Mouse (Mus musculus) neural tube, embryonic 11.5 days (tissue): ENCODE measurements around the gene Uggt1. TPM values are rescaled to one million over a fixed set of nuclear protein-coding genes. Genes with fewer than 3 reads are reported as not detected.

Experiments
- ATAC-seq: fragments of 200-750 bp; cut with Nextera tagmentation; 2 replicates; pipeline ENCODE4 v1.8.0; 2017; ENCODE audit warnings: moderate number of reproducible peaks, mild to moderate bottlenecking, moderate TSS enrichment, moderate library complexity; ENCODE audit not compliant: insufficient read depth, low FRiP score, low TSS enrichment
- DNase-seq: peaks from one replicate; pipeline ENCODE4 v3.0.0-alpha.2; 2015; ENCODE audit warnings: low spot score
- H3K27ac ChIP-seq: fragments of 300-500 bp; sonication (generic); 2 replicates; pipeline ENCODE4 v1.5.1; 2014; ENCODE audit warnings: low read depth, mild to moderate bottlenecking, low read length
- H3K27me3 ChIP-seq: fragments of 300-500 bp; sonication (generic); 2 replicates; pipeline ENCODE4 v1.6.1; 2014; ENCODE audit warnings: mild to moderate bottlenecking, low read length, mixed read lengths; ENCODE audit not compliant: control insufficient read depth, insufficient read depth
- H3K36me3 ChIP-seq: fragments of 300-500 bp; sonication (generic); 2 replicates; pipeline ENCODE4 v1.6.1; 2014; ENCODE audit warnings: mild to moderate bottlenecking, low read length, moderate library complexity, mixed read lengths; ENCODE audit not compliant: control insufficient read depth, insufficient read depth
- H3K4me1 ChIP-seq: fragments of 300-500 bp; sonication (generic); 2 replicates; pipeline ENCODE4 v1.6.1; 2014; ENCODE audit warnings: low read length, mixed read lengths; ENCODE audit not compliant: control insufficient read depth, insufficient read depth
- H3K4me2 ChIP-seq: fragments of 300-500 bp; sonication (generic); 2 replicates; pipeline ENCODE4 v1.6.1; 2014; ENCODE audit warnings: low read depth, mild to moderate bottlenecking, moderate library complexity
- H3K4me3 ChIP-seq: fragments of 300-500 bp; sonication (generic); 2 replicates; pipeline ENCODE4 v1.5.1; 2014; ENCODE audit warnings: low read depth, low read length
- H3K9ac ChIP-seq: fragments of 300-500 bp; sonication (generic); 2 replicates; pipeline ENCODE4 v1.6.1; 2014; ENCODE audit warnings: mild to moderate bottlenecking, low read length
- H3K9me3 ChIP-seq: fragments of 300-500 bp; sonication (generic); 2 replicates; pipeline ENCODE4 v1.6.1; 2016; ENCODE audit warnings: low read length; ENCODE audit not compliant: control insufficient read depth
- WGBS: fragments of 180-500 bp; shearing (Covaris S2); extraction: QIAGEN DNeasy Blood & Tissue Kit; methylation state at CpG from one replicate; pipeline ENCODE4 v1.1.7; 2014; 5-methylcytosine and 5-hydroxymethylcytosine counted together
- polyA plus RNA-seq: library from polyadenylated mRNA; unstranded; fragments of >200 nt; fragmentation: Nextera tagmentation; extraction: Ambion mirVana; gene quantifications from 2 replicates; pipeline ENCODE4 v1.2.1, GENCODE M21; 2014

Uggt1 gene
- polyA plus RNA-seq, 1 experiment from 2014 or later = 82.3 TPM

DNA sequence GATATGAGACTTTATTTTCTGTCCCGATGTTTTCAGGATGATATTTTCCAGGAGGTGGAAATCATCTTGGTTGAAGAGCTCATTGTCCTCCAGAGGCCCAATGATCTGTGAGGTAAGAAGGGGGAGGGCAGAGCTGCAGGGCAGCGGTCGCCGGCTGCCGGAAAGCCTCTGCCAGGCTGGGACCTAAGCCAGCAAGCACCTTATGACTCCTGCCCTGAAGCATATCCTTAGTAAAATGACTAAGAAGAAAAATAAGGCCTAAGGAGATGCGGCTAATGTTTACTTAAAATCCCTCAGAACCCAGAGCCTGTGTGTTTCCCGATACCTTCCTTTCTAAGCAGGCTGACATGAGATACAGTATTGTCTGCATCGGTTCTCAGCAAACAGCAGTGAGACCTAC, 71.1 kb downstream of the Uggt1 start:
- 93% methylated on average over 8 of the region's 8 CpGs for WGBS
- Histone ChIP-seq H3K9me3 (no peaks in the 10 kb centered on the region), H3K27me3 (no peaks in the 10 kb centered on the region), H3K4me2 (no peak overlapping the region), H3K4me1 (no peaks in the 10 kb centered on the region), H3K27ac (no peak overlapping the region), H3K36me3 (no peaks in the 10 kb centered on the region; the same call in 1 of the 2 replicates), H3K4me3 (no peak overlapping the region), H3K9ac (no peak overlapping the region)
- ATAC-seq (no peak), DNase-seq (no peak)

DNA sequence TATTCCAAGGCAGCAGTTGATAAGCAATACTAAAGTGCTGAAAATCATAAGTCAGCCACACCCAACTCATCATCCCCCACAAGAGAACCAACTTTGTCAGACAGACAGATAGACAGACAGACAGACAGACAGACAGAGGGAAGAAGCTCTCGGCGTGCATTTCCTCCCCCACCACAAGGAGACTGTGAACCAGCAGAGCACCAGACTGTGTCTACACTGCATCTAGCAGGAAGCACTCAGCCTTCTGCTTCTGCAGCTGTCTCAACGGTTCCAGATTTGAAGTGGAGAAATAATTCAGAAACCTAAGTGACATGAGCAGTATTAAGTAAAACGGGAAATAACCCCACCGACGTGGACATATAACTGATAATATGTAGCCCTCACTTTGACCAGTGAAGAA, 71.6 kb downstream of the Uggt1 start:
- no peak overlapping the region for H3K27ac ChIP-seq
- DNase-seq (no peak), ATAC-seq (no peak)
- H3K4me3 ChIP-seq = no peak overlapping the region
- no peaks in the 10 kb centered on the region for H3K27me3 ChIP-seq
- no peaks in the 10 kb centered on the region for H3K4me1 ChIP-seq
- H3K9ac ChIP-seq = no peak overlapping the region
- WGBS = 93% methylated on average over 6 of the region's 6 CpGs
- H3K4me2 ChIP-seq = no peak overlapping the region
- H3K36me3 ChIP-seq = no peaks in the 10 kb centered on the region; the same call in 1 of the 2 replicates
- H3K9me3 ChIP-seq = no peaks in the 10 kb centered on the region

DNA sequence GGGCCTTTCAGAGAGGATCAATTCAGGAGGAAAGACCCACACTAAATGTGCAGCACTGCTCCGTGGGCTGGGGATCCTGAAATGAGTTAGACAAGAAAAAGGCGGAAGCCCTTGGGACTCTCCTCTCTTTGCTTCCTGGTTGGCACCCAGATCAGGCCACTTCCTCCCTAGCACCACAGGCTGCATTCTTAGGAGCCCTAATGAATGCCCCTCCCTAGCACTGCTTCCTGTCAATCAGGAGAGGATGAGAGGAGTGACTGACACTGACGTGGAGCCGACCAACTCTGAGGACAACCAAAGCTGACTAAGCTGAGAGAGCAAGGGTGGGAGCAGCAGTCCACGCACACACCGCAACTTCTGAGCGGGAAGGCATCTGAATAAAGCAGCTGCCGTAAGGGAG, 81.8 kb downstream of the Uggt1 start:
- Histone ChIP-seq H3K9me3 (no peaks in the 10 kb centered on the region), H3K4me2 (no peak overlapping the region), H3K27ac (no peak overlapping the region), H3K27me3 (no peaks in the 10 kb centered on the region), H3K4me1 (no peaks in the 10 kb centered on the region), H3K9ac (no peak overlapping the region), H3K36me3 (peaks cover 10% of the 10 kb centered on the region), H3K4me3 (no peak overlapping the region)
- DNase-seq (no peak), ATAC-seq (no peak)
- 92% methylated on average over 8 of the region's 8 CpGs for WGBS

- no peaks in the 10 kb centered on the region for H3K27me3 ChIP-seq
- no peak overlapping the region for H3K27ac ChIP-seq
- no peaks in the 10 kb centered on the region for H3K9me3 ChIP-seq
- no peak overlapping the region for H3K9ac ChIP-seq
- H3K4me3 ChIP-seq = no peak overlapping the region
- WGBS = 91% methylated on average over 9 of the region's 9 CpGs
- no peaks in the 10 kb centered on the region for H3K4me1 ChIP-seq
- ATAC-seq (no peak), DNase-seq (no peak)
- peaks cover 10% of the 10 kb centered on the region for H3K36me3 ChIP-seq
- H3K4me2 ChIP-seq = no peak overlapping the region
Measured at GRCm38 (mm10) chr1:36161208-36161607, 83.3 kb downstream of the Uggt1 start.

- H3K4me3 ChIP-seq = no peak overlapping the region
- no peaks in the 10 kb centered on the region for H3K27me3 ChIP-seq
- peaks cover 10% of the 10 kb centered on the region for H3K36me3 ChIP-seq
- WGBS = 87% methylated on average over 8 of the region's 8 CpGs
- no peak for ATAC-seq
- no peak overlapping the region for H3K4me2 ChIP-seq
- H3K9ac ChIP-seq = no peak overlapping the region
- no peak overlapping the region for H3K27ac ChIP-seq
- no peaks in the 10 kb centered on the region for H3K4me1 ChIP-seq
- no peak for DNase-seq
- H3K9me3 ChIP-seq = no peaks in the 10 kb centered on the region
Measured at GRCm38 (mm10) chr1:36160246-36160645, 84.3 kb downstream of the Uggt1 start.

DNA sequence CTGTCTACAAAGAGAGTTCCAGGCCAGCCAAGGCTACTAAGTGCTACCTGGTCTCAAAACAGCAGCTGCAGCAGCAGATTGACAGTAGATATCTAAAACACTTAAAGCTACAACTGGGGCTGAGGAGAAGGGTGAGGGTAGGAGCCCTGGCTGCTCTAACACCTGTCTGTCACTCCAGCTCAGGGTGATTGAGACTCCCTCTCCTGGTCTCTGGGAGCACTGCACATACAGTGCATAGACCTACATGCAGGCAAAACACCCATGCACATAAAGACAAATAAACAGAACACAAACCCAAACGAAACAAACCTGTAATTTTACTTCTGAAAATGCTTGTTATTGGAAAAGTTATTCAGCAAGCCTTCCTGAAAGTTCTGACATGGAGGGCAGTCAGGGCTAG, 95.1 kb downstream of the Uggt1 start:
- Histone ChIP-seq H3K4me1 (no peaks in the 10 kb centered on the region), H3K9me3 (no peaks in the 10 kb centered on the region), H3K27ac (no peak overlapping the region), H3K4me2 (no peak overlapping the region), H3K27me3 (no peaks in the 10 kb centered on the region), H3K36me3 (peaks cover 6% of the 10 kb centered on the region), H3K9ac (no peak overlapping the region), H3K4me3 (no peak overlapping the region)
- ATAC-seq (no peak), DNase-seq (no peak)
- WGBS = 76% methylated on average over 1 of the region's 1 CpGs

DNA sequence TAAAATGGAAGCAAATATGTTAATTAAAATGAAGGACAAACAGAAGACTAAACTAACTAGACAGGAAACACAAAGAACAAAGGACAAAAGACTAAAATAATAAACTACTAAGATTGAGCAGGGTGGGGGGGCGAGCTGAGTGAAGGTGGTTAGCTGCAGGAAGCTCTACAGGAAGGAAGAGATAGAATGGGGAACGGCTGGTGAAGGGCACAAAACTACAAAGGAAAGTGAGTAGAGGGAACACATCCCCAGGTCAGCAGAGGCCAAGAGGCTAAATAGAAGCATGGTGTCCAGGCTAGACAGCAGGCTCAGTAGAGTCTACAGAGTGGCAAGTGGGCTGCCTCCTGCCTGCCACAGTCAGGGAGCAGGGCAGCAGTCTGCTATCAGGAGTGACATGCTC, 95.7 kb downstream of the Uggt1 start:
- no peak for DNase-seq
- Histone ChIP-seq H3K4me1 (no peaks in the 10 kb centered on the region), H3K27me3 (no peaks in the 10 kb centered on the region), H3K4me2 (no peak overlapping the region), H3K9me3 (no peaks in the 10 kb centered on the region), H3K27ac (no peak overlapping the region), H3K4me3 (no peak overlapping the region), H3K9ac (no peak overlapping the region), H3K36me3 (peaks cover 7% of the 10 kb centered on the region)
- ATAC-seq = no peak
- 72% methylated on average over 2 of the region's 2 CpGs for WGBS

DNA sequence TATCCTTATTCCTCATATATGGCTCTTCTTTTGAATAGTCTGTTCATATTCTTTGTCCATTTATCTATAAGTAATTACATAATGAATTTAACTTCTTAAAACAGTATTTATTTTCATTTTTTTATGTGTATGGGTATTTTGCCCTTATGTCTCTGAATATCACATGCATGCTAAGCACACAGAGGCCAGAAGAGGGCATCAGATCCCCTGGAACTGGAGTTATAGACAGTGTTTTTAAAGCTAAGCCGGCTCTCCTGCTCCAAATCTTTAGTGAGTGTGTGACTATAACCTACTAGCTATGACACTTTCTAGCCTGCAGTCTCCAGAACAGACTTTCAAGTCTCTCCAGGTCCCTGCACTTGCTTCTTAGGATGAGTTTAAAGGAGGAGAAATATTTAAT, 99.5 kb downstream of the Uggt1 start:
- Histone ChIP-seq H3K27me3 (no peaks in the 10 kb centered on the region), H3K4me2 (no peak overlapping the region), H3K4me1 (no peaks in the 10 kb centered on the region), H3K36me3 (peaks cover 11% of the 10 kb centered on the region), H3K9me3 (no peaks in the 10 kb centered on the region), H3K27ac (no peak overlapping the region), H3K9ac (no peak overlapping the region), H3K4me3 (no peak overlapping the region)
- no peak for ATAC-seq
- DNase-seq = peak; percentile 26
- WGBS = 52% methylated on average over 1 of the region's 1 CpGs

- no peak overlapping the region for H3K9ac ChIP-seq
- no peak overlapping the region for H3K4me2 ChIP-seq
- WGBS = 94% methylated on average over 15 of the region's 15 CpGs
- ATAC-seq (no peak), DNase-seq (no peak)
- no peak overlapping the region for H3K27ac ChIP-seq
- H3K9me3 ChIP-seq = no peaks in the 10 kb centered on the region
- H3K36me3 ChIP-seq = peaks cover 6% of the 10 kb centered on the region
- no peak overlapping the region for H3K4me3 ChIP-seq
- no peaks in the 10 kb centered on the region for H3K27me3 ChIP-seq
- no peaks in the 10 kb centered on the region for H3K4me1 ChIP-seq
Measured at GRCm38 (mm10) chr1:36140311-36140710, 104.2 kb downstream of the Uggt1 start.
